Mouse (Mus musculus) embryo, embryonic 11.5 days (tissue): ENCODE measurements around the gene Slc7a11.

ENCODE experiments used
- DNase-seq: peaks from one replicate; pipeline ENCODE4 v3.0.0-alpha.2; 2012; ENCODE audit warnings: low read depth, low spot score

The Slc7a11 gene

DNA sequence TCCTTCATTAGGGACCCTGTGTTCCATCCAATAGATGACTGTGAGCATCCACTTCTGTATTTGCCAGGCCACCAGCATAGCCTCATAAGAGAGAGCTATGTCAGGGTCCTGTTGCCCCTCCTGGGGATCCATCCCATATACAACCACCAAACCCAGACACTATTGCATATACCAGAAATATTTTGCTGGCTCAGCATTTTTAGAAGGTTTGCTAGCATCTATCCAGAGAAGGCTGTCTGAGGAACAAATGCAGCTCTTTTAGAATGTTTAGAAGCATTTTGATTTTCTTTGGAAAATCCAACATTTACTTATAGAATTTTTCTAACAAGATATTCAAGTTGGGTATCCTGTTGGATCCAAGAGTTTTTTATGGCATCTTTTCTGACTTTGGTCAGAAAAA is 299.3 kb downstream of the Slc7a11 start:
- no peak for DNase-seq

DNA sequence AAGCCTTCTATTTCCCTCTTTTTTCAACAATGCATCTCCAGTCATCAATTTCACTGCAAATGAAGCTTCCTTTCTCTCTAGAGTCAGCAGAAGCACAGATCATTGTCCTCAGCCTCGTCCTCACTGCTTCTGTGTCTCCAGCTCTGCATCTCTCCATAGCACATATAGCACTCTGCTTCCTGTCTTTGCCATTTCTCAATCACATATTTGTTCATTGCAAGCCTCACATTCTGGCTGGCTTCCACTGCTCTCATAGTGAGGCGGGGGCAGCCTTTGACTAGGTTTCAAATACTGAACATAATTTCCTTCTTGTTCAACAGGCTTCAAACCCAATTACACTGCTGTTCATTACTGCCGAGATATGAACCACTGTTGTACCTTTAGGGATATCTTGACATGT is 305.1 kb downstream of the Slc7a11 start:
- DNase-seq = no peak

DNA sequence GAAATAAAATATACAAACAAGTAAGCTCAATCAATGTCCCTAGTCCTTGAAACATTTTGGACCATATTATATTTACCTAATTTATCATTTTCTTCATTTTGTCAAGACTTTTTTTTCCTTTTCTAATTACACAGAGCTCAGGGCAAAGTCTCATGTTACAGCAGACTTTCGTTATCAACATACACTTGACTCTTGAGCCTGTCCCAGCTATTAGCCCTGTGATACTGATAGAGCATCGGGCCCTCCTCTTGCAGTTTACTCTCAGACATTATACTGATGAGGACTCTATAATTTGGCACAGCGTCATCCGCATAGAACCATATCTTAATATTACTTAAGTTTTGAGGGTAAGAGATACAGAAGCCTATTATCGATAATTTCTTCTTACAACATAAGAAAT is 311.2 kb downstream of the Slc7a11 start:
- no peak for DNase-seq

DNA sequence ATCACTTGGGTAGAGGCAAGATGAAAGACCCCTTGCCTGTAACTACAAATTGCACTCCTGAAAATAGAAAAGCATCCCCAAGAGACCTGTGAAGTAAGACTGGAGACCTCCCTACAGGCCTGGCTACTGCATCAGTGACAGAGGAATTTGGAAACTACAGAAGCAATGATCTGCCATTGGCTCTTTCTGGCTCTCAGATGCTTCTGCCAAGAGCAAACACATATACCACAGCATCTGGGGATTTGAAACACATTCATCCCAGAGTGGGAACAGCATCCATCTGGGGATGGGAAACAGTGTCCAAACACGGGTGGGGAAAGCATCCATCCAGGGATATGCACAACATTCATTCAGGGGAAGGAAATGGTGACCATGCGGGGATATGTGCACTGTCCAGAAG is 313.1 kb downstream of the Slc7a11 start:
- DNase-seq = no peak

DNA sequence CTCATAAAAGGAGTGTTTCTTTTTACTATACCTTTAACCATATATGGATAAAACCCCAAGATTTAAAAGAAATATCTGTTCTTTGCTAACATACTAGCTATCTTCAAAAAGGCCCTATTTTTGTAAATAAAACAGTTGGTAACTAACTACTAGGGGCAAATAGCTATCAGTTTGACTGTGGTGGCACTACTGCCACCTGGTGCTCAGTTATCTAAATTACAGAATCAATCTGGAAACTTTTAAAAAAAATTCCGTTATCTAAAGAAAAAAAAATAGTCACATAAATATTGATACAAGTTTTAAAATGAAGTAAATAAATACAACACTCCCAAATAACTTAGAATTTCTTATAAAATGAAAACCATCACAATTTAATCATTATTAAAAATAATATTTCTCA is 322.4 kb downstream of the Slc7a11 start:
- no peak for DNase-seq

DNA sequence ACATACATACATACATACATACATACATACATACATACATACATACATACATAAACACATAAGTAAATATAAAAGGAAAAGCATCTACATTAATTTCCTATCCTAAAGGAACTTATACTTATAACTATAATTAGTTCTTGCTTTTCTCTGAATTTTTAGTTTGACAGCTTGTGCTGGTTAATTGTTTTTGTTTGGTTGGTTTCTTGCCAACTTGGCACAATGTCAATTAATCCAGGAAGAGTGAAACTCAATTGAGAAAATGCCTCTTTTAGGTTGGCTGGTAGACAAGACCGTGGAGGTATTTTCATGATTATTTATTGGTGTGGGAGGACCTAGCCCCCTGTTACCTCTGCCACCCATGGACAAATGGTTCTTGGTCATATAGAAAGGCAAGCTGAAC is 327.1 kb downstream of the Slc7a11 start:
- no peak for DNase-seq

DNA sequence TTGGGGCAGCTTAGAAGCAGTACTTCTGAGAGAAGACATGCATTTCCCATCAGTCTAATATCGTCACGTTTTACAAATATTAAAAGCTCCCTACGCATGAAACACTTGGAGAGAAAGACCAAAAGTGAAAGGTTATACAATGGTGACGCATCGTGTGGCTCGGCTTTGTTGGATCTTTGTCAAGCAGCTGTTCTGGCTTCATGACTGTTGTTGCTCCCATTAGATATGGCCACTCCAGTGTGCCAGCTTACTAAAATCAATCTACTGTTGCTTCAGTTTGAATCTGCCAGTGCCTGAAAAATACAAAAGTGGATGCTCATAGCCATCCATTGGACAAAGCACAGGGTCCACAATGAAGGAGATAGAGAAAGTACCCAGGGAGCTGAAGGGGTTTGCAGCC is 337.9 kb downstream of the Slc7a11 start:
- DNase-seq = no peak

DNA sequence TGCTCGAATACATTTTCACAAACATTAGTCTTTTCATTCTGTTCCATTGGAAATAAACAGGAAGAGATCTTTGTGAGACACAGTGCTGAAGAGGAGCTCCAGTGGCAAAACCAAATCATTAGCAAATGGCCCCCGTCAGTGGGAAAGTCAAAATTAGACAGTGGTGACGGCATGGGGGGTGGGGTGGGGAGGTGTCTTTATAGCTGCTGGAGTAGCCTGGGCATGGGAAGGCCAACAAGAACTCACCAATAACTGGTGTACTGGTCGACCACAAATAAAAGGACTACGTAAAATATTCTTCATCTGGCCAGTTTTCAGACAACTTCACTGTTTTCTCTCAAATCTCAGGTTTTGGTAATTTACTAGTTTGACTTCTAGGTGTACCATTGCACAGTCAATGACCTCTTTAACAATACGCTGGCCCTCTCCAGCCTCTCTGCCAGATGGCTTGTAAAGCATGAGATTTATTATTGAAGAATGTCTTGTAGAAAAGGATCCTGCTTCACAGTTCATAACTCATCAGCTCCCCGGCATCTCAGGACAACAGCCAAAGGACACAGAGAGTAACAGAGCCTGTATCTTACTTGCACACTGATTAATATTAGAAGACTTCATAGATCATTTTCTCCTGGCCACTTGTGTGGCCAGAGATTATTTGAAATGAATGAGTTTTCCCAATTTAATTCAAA is 348.9 kb downstream of the Slc7a11 start:
- peak; percentile 7 for DNase-seq

DNA sequence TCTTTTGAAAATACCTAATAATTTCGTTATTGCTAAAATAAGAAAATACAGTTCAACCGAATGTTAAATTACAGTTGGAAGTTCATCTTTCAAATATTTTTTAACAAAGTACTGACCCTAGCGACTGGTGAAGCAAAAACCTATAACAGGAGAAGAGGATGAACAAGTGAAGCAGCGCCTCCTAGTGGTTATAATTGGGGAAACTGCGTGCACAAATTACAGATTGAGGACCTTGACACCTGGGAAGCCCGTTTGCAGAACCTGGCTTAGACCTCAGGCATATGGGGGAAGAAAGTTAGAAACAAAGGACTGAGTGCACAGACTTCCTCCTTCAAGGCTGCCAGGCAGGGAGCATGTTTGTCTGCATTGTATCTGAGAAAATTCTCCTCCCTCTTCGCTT is 366.4 kb downstream of the Slc7a11 start:
- peak; percentile 70 for DNase-seq

DNA sequence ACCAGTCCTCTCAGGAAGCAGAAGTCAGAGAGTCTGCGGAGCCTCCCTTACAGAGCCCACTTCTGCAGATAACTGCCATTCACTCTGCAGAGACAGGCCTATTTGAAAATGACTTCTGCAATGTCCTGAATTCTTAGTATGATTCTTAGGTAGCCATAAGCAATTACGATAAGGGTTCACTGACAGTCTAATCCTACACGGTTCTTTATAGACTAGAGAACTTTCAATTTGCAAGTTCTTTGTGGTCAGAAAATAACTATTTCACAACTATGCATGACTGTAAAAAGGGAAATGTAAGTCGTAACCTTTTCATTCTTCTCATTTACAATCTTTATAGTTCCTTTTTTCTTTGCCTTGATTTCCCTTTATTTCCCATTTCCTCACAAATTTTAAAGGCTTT is 380.0 kb downstream of the Slc7a11 start:
- no peak for DNase-seq

DNA sequence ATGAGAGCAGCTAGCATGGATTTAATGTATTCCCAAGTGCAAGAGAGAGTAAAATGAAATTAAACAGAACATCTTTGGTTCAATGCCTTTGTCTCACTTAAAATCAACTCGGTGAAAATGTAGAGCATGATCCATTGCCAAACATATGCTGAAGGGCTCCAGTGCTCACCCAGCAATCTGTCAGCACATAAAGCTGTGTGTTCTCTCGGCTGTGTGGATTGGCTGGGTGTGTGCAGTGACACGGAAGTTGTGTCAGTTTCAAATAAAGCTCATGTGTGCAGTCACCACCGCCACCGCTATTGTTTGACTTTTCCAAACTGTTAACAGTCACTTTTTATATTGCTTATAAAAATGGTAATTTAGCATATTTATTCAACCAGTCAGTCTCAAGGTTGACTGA is 398.7 kb downstream of the Slc7a11 start:
- DNase-seq = no peak

DNA sequence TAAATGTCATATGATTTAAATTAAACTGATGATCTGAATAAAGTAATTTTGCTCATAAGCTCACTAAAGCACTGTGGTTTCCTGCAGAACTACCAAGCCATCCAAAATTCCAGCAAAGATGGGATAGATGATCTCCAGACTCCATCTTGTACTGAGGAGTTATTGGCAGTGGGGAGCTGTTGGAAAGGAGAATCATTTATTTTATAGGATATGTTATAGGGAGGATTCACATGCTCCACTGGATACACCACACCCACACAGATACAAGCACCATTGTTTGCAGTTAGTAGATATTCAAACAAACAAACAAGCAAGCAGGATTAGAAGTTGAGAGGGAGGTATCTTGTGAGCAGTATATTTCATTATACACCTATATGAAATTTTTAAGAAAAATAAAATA is 399.3 kb downstream of the Slc7a11 start:
- DNase-seq = no peak

DNA sequence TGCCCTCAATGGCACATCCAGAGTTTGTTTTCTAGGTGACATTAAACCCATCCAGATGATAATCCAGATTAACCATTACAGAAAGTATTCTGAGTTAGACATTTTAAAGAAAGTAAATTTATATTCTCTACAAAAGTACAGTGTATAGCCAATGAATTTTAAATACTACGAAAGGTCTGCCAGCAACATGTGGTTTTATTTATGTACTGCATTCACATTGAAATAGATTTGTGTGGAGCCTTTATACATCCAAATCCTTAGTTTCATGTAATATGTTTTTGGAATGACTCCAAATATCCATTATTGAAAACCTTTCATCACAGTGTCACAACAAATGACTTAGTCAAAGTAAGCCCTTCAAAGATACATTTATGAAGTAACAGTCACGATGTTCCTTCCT is 402.3 kb downstream of the Slc7a11 start:
- DNase-seq = no peak

DNA sequence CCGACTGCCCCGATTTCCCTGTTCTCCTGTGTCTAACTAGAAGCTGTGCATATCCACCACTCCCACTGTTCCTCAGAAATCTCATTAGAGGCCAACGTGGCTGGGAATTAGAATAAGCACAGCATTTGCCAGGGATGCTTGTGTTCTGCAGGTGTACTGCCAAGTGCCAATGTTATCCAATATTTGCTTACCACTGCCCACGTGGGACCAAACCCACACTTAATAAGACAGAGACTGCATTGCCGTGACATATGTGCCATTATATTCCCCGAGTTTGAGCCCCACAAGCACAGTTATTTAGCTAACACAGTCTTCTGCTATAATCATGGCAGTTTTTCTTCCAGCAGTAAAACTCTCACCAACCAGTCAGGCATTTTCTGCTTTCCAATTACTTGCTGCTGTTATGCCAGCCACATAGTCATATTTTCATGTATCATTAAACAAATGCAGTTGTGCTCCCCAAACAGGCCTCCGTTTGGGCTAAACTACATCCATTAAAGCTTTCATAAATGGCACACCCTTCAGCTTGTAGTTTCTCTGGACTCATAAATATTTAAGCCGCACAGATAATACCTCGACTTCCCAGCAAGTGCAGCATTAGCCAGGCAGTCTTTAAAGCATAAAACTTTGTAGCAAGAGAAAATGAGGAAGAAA is 407.4 kb downstream of the Slc7a11 start:
- no peak for DNase-seq

DNA sequence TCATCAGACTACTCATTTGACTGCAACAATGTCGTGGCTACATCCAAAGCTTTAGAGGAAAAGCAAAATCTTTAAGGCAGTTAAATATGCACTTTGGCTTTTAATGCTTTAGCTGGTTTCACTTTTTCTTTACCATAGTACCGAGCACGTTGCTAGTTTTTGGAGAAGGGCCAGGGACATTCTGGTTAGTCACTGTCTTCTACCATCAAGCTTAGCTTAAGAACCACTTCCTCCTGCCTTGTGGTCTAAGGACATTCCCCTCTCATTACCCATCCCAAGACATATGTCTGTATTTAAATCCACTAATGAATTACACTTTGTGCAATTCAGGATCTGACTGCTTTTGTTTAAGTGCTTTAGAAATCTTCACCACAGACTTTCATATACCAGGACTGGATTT is 410.1 kb downstream of the Slc7a11 start:
- DNase-seq = no peak

DNA sequence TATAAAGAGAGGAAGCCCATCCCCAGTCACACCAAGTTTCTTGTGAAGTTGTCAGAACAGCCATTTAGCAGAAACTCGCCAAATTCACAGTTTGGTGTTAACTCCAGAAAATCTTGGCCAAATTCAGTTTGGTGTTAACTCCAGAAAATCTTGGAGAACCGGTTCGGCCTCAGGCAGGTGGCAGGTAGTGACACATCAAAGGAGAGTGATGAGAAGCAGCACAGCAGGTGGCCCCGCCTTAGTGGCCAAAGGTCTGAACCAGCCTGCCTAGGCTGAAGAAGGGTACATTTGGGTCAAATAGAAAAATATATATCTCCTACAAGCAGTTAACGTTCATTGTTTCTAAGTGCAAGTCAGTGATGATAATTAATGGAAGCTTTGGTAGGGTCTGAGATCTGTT is 417.4 kb downstream of the Slc7a11 start:
- DNase-seq = no peak

DNA sequence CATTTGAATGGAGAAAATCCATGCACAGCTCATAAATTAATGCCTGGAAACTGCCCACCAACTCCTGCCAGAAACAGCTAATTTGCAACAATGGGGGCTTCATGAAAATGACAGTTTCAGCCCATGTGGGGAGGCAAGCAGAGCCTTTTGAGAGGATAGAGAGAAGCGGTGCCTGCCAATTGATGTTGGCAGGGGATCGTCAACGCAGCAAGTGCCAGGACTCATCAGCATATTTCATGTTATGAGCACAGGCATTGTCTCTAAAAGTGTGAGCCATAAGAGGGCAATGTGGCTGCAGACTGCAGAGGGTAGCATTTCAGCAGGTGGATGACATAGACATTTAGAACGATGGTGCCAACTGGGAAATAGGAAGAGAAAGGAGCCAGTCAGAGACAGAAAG is 429.0 kb downstream of the Slc7a11 start:
- DNase-seq = no peak

DNA sequence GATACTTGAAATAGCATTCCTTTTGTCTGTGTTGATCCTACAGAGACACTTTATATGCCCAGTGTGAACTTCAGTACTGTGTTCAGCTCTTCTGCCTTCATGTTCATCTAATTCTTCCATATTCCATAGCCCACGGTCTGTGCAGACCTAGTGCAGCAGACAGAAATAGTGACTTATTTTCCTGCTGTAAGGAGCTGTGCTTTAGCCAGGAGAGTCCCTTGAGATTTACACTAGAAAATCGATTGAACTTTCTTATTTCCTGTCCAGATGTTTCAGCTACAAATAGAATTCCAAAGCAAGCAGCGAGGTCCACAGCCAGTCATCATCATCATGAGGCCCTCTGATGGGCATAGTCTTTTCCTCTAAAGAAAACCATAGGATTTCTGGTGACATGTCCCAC is 431.4 kb downstream of the Slc7a11 start:
- DNase-seq = no peak

DNA sequence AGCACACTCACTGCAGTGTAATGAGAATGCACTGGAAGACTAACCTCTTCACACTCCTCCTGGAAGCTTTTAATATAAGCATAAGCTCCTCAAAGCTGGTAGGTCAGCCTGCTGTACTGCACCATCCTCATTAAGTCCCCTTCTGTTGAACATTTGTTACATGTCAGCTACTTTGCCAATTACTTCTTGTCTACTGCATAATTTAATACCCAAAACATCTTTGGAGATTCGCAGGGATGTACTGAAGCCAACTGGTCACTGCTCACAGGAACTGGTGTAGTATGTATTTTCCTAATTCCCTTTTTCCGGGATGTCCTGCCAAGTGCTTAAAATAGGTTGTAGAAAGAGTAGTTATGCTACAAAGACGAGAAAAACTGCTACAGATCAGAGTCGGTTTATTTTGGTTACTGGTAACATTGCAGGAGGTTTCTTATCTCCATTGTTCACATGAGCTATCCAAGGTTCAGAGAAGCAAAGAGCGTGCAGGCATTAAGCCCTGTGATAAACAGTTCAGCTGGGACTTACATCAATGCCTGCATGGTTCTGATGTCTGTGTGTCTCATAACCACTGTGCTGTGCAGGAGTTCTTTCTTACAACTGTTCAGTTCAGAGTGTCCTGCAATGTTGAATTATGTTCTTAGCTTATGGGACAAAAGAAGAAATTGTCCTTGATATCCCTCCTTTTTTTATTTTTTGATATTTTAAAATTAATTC is 439.3 kb downstream of the Slc7a11 start:
- no peak for DNase-seq

DNA sequence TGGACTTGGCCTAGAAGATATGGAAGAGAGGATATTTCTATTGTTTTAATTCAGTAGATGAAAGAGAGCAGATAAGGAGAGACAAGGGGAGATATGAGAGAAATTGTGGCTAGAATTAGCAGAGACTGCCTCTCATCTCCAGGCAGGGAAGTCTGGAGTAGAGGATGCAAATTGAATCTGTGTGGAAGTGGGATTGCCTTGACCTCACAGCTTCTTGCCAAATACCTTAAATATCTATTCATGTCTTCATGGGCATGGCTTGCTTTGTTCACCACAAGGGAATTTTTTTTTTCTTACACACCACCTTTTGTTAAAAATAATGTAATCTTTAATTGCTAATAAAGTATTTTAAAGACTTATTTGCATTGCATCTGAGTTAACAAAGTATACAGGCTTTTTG is 441.3 kb downstream of the Slc7a11 start:
- no peak for DNase-seq

DNA sequence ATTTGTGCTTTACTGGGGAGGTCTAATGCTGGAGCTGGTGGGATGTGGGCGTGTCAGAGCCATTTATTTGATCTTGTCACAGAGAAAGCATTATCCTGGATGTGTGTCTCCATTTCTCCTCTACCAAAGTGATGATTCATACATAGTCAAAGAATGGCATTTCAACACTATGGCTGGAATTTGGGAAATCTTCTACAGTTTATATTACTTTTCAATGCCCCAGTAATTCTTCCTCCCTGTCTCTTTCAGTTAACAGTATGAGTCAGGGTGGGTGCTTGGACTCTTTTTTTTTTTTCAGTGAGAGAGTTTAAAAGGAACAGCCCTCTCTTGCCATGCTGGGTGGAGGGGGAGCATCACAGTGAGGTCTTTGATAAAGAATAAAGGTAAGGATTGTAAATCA is 441.8 kb downstream of the Slc7a11 start:
- DNase-seq = no peak

DNA sequence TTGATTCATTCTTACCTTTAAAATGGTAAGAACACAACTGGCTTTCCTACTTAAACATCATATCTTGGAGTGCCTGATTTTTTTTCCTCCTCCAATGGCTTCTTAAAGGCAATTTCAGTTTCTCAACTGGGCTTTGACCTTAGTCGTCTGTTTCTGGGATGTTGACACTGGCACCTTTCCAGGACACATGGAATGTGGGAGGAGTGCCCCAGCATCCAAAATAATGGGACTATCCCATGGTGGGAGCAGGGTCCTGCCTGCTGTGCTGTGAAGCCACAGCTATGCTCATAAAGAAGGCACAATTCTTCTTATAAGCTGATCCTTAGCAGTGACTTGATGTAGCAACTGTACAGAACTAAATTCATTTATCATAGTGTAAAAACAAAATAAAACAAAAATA is 450.5 kb downstream of the Slc7a11 start:
- DNase-seq = peak; percentile 31

DNA sequence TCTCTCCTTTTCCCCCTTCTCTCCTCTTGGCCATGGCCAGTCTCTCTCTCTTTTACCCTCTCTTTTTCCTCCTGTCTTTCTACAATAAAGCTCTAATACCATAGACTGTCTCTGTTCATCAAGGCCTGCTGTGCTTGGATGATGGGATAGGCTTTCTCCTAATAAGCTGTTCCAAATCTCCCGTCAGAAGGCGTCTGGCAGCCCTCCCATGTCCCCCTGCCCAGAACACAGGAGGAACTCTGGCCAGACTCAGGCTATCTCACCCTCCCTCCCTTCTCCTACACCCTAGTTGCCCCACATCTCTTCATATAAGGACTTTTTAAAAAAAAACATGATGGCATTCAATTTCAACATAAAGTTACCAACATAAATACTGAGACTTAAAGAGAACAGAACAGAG is 456.2 kb downstream of the Slc7a11 start:
- DNase-seq = no peak
